Mouse (Mus musculus) embryonic facial prominence, embryonic 12.5 days (tissue): Measurements from ENCODE around the gene Hdac7. TPM values are rescaled to one million over a fixed set of nuclear protein-coding genes. Genes with fewer than 3 reads are reported as not detected.

Experiments
- ATAC-seq: fragments of 200-750 bp; cut with Nextera tagmentation; 2 replicates; pipeline ENCODE4 v1.8.0; 2017; ENCODE audit not compliant: insufficient number of reproducible peaks, insufficient read depth, low FRiP score, low TSS enrichment
- H3K27ac ChIP-seq: fragments of 300-500 bp; sonication (generic); 2 replicates; pipeline ENCODE4 v1.5.1; 2016; ENCODE audit warnings: mild to moderate bottlenecking
- H3K27me3 ChIP-seq: fragments of 300-500 bp; sonication (generic); 2 replicates; pipeline ENCODE4 v1.6.1; 2016; ENCODE audit warnings: mild to moderate bottlenecking, moderate library complexity
- H3K36me3 ChIP-seq: fragments of 300-500 bp; sonication (generic); 2 replicates; pipeline ENCODE4 v1.6.1; 2016; ENCODE audit warnings: mild to moderate bottlenecking
- H3K4me1 ChIP-seq: fragments of 300-500 bp; sonication (generic); 2 replicates; pipeline ENCODE4 v1.6.1; 2016
- H3K4me2 ChIP-seq: fragments of 300-500 bp; sonication (generic); replicated peaks from 2 replicates; pipeline ENCODE4 v1.6.1; 2016; ENCODE audit warnings: mild to moderate bottlenecking, moderate library complexity
- H3K4me3 ChIP-seq: fragments of 300-500 bp; sonication (generic); 2 replicates; pipeline ENCODE4 v1.5.1; 2016; ENCODE audit warnings: mild to moderate bottlenecking
- H3K9ac ChIP-seq: fragments of 300-500 bp; sonication (generic); 2 replicates; pipeline ENCODE4 v1.6.1; 2016; ENCODE audit warnings: mild to moderate bottlenecking, moderate library complexity
- H3K9me3 ChIP-seq: fragments of 300-500 bp; sonication (generic); 2 replicates; pipeline ENCODE4 v1.6.1; 2016; ENCODE audit warnings: mild to moderate bottlenecking, moderate library complexity
- WGBS: fragments of 180-500 bp; shearing (Covaris S2); methylation state at CpG from one replicate; pipeline ENCODE4 v1.1.7; 2016; 5-methylcytosine and 5-hydroxymethylcytosine counted together
- polyA plus RNA-seq: library from polyadenylated mRNA; unstranded; fragments of >200 nt; fragmentation: Nextera tagmentation; extraction: Ambion mirVana; gene quantifications from 2 replicates; pipeline ENCODE4 v1.2.1, GENCODE M21; 2016

Gene Hdac7
- polyA plus RNA-seq, 1 experiment from 2014 or later = 33.5 TPM

GRCm38 (mm10) chr15:97745331-97745730 is 99.0 kb downstream of the Hdac7 start:
- 74% methylated on average over 10 of the region's 10 CpGs for WGBS
- ATAC-seq = no peak
- Histone ChIP-seq H3K27ac (no peak overlapping the region; the same call in 1 of the 2 replicates), H3K36me3 (no peaks in the 10 kb centered on the region), H3K9me3 (no peaks in the 10 kb centered on the region), H3K27me3 (0 out of 2 replicates have a peak, but pooled peaks cover 3% of the 10 kb centered on the region), H3K4me3 (no peak overlapping the region), H3K9ac (no peak overlapping the region), H3K4me2 (no peak overlapping the region), H3K4me1 (peaks cover 17% of the 10 kb centered on the region)

GRCm38 (mm10) chr15:97744930-97745329 is 99.4 kb downstream of the Hdac7 start:
- peak; percentile 35; the same call in 1 of the 2 replicates for ATAC-seq
- 0 out of 2 replicates have a peak, but pooled peaks cover 3% of the 10 kb centered on the region for H3K27me3 ChIP-seq
- no peak overlapping the region for H3K4me2 ChIP-seq
- H3K36me3 ChIP-seq = no peaks in the 10 kb centered on the region
- H3K4me3 ChIP-seq = no peak overlapping the region
- H3K4me1 ChIP-seq = peaks cover 13% of the 10 kb centered on the region
- no peaks in the 10 kb centered on the region for H3K9me3 ChIP-seq
- WGBS = 76% methylated on average over 10 of the region's 10 CpGs
- no peak overlapping the region; the same call in 1 of the 2 replicates for H3K27ac ChIP-seq
- no peak overlapping the region for H3K9ac ChIP-seq

GRCm38 (mm10) chr15:97743961-97744525 is 100.3 kb downstream of the Hdac7 start:
- ATAC-seq = no peak; the same call in 1 of the 2 replicates
- H3K27me3 ChIP-seq = 0 out of 2 replicates have a peak, but pooled peaks cover 3% of the 10 kb centered on the region
- no peaks in the 10 kb centered on the region for H3K9me3 ChIP-seq

GRCm38 (mm10) chr15:97743210-97743609 is 101.1 kb downstream of the Hdac7 start:
- Histone ChIP-seq H3K4me2 (no peak overlapping the region), H3K9me3 (no peaks in the 10 kb centered on the region), H3K36me3 (no peaks in the 10 kb centered on the region), H3K4me1 (peaks cover 6% of the 10 kb centered on the region; the same call in 1 of the 2 replicates), H3K4me3 (no peak overlapping the region), H3K9ac (no peak overlapping the region), H3K27me3 (0 out of 2 replicates have a peak, but pooled peaks cover 3% of the 10 kb centered on the region), H3K27ac (no peak overlapping the region)
- 79% methylated on average over 5 of the region's 5 CpGs for WGBS
- no peak for ATAC-seq

More at GRCm38 (mm10) chr15:97743961-97744525, 100.3 kb downstream of the Hdac7 start:
- no peak overlapping the region for H3K9ac ChIP-seq
- H3K4me2 ChIP-seq = no peak overlapping the region
- H3K4me3 ChIP-seq = no peak overlapping the region
- peaks cover 9% of the 10 kb centered on the region; the same call in 1 of the 2 replicates for H3K4me1 ChIP-seq
- no peak overlapping the region for H3K27ac ChIP-seq
- no peaks in the 10 kb centered on the region for H3K36me3 ChIP-seq
- WGBS = 71% methylated on average over 12 of the region's 12 CpGs

Other genes starting within 250 kb of the Hdac7 start
- gene Rpap3, start 138.7 kb downstream of the Hdac7 start, polyA plus RNA-seq = 34.3 and 38.0 TPM in 2 replicates
- gene Endou, start 113.2 kb downstream of the Hdac7 start, polyA plus RNA-seq = 0.09 and 0.33 TPM in 2 replicates
- gene Rapgef3, start 76.5 kb downstream of the Hdac7 start, polyA plus RNA-seq = 10.5 and 10.8 TPM in 2 replicates
- 29.4 and 32.6 TPM in 2 replicates for gene Slc48a1, start 66.0 kb downstream of the Hdac7 start, polyA plus RNA-seq
- gene Vdr, start 66.1 kb upstream of the Hdac7 start, polyA plus RNA-seq = 0.60 and 0.97 TPM in 2 replicates
- 35.9 and 37.6 TPM in 2 replicates for gene Tmem106c, start 119.7 kb upstream of the Hdac7 start, polyA plus RNA-seq
- gene Col2a1, start 160.2 kb upstream of the Hdac7 start, polyA plus RNA-seq = 377 and 433 TPM in 2 replicates
- gene Pfkm, start 248.1 kb upstream of the Hdac7 start, polyA plus RNA-seq = 49.6 and 50.5 TPM in 2 replicates
- gene Senp1, start 249.2 kb upstream of the Hdac7 start, polyA plus RNA-seq = 41.8 and 45.6 TPM in 2 replicates